Mouse (Mus musculus): Measurements from ENCODE around the gene Lhfpl4. TPM values are rescaled to one million over a fixed set of nuclear protein-coding genes. Genes with fewer than 3 reads are reported as not detected.

The Lhfpl4 gene
- polyA plus RNA-seq, 1 experiment = 0.09 TPM

DNA sequence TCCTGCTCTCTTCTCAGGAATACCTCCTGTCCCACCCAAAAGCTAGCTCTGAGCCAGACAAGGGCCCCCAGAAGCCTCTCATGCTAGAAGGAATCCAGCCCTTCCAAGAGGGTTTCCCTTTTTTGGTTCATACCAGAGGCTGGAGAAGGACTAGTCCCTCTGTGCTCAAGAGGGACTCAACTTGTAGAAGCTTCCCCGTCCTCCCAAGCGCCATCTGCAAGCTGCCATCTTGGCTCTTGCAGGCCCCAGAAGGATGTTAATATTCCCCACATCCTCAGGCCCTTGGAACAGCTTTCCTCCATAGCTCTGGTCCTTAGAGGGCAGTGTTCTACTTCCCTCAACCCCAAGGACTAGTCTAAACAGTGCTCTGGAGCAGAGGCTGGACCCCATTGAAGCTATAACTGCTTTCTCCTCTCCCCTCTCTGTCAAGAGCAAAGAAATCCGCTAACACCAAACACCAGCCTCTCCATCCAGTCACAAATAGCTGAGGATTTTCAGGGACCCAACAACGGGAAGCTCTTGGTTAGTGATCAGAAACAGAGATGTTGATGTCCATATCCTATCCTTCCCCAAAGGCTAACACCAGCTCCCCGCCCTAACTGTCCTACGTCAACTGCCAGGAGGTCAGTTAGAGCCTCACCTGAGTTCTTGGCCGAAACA is 26.7 kb downstream of the Lhfpl4 start:
- H3K4me1 ChIP-seq (ENCODE audit: control insufficient read depth, insufficient read depth, low read length) = no peaks in the 10 kb centered on the region
- WGBS = 89% methylated on average over 7 of the region's 7 CpGs
- no peaks in the 10 kb centered on the region for H3K27me3 ChIP-seq (replicated peaks; ENCODE audit: control insufficient read depth, insufficient read depth, low read length)
- no peak overlapping the region for H3K27ac ChIP-seq (ENCODE audit: insufficient read depth, low read depth, low read length)
- H3K36me3 ChIP-seq (ENCODE audit: control insufficient read depth, insufficient read depth, low read length) = no peaks in the 10 kb centered on the region
- TF ChIP-seq POLR2A (IDR thresholded peaks at IDR 0.05; ENCODE audit: low read depth, low read length) = no peak
- no peak for TF ChIP-seq CTCF (conservative IDR thresholded peaks at IDR 0.05; ENCODE audit: insufficient read depth, insufficient read length, low read depth, low read length)
- DNase-seq = no peak
- no peak overlapping the region for H3K4me3 ChIP-seq (ENCODE audit: insufficient read depth, low read depth, low read length)

GRCm38 (mm10) chr6:113166661-113167251 is 28.4 kb downstream of the Lhfpl4 start:
- no peak for TF ChIP-seq CTCF (conservative IDR thresholded peaks at IDR 0.05; ENCODE audit: insufficient read depth, insufficient read length, low read depth, low read length)
- no peak for TF ChIP-seq POLR2A (IDR thresholded peaks at IDR 0.05; ENCODE audit: low read depth, low read length)
- DNase-seq = peak; percentile 85
- Histone ChIP-seq H3K36me3 (ENCODE audit: control insufficient read depth, insufficient read depth, low read length) (no peaks in the 10 kb centered on the region), H3K4me3 (ENCODE audit: insufficient read depth, low read depth, low read length) (no peak overlapping the region), H3K4me1 (ENCODE audit: control insufficient read depth, insufficient read depth, low read length) (no peaks in the 10 kb centered on the region), H3K27me3 (replicated peaks; ENCODE audit: control insufficient read depth, insufficient read depth, low read length) (no peaks in the 10 kb centered on the region), H3K27ac (ENCODE audit: insufficient read depth, low read depth, low read length) (no peak overlapping the region)
- 40% methylated on average over 17 of the region's 17 CpGs for WGBS

DNA sequence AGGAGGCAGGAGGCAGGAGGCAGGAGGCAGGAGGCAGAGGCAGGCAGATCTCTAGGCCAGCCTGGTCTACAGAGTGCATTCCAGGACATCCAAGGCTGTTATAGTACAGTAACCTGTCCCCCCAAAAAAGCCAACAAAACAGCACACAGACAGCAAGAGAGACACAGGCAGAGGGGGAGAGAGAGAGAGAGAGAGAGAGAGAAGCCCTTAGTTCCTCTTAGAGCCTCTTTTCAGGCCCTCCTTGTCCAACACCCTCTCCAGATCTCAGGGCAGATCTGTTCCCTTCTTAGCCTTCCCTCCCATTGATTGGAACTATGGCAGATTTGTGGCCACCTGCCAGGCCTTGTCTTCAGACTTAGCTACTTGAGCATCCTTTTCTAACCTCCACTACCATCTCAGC is 31.7 kb downstream of the Lhfpl4 start:
- no peak overlapping the region for H3K27ac ChIP-seq (ENCODE audit: insufficient read depth, low read depth, low read length)
- H3K27me3 ChIP-seq (replicated peaks; ENCODE audit: control insufficient read depth, insufficient read depth, low read length) = no peaks in the 10 kb centered on the region
- H3K4me1 ChIP-seq (ENCODE audit: control insufficient read depth, insufficient read depth, low read length) = no peaks in the 10 kb centered on the region
- H3K36me3 ChIP-seq (ENCODE audit: control insufficient read depth, insufficient read depth, low read length) = no peaks in the 10 kb centered on the region
- DNase-seq = no peak
- TF ChIP-seq POLR2A (IDR thresholded peaks at IDR 0.05; ENCODE audit: low read depth, low read length) (no peak), CTCF (conservative IDR thresholded peaks at IDR 0.05; ENCODE audit: insufficient read depth, insufficient read length, low read depth, low read length) (no peak)
- no peak overlapping the region for H3K4me3 ChIP-seq (ENCODE audit: insufficient read depth, low read depth, low read length)

DNA sequence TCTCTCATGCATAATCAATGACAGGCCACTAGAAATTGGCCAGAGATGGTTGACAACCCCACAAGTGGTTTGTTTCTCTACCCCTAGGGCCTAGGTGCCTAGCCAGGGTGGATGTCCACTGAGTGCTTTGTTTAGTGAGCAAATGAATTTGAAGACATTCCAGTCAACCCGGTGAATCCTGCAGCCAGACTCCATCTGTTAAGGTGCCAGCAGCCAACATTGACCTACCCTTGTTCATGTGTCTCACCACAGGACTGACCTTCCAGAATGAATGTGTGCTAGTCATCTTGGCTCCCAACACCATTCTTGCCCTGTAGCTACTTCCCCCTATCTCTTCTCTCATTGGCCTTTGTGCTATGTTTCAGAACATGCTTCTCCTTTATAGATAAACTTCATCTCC is 33.2 kb downstream of the Lhfpl4 start:
- TF ChIP-seq CTCF (conservative IDR thresholded peaks at IDR 0.05; ENCODE audit: insufficient read depth, insufficient read length, low read depth, low read length) (no peak), POLR2A (IDR thresholded peaks at IDR 0.05; ENCODE audit: low read depth, low read length) (no peak)
- Histone ChIP-seq H3K4me1 (ENCODE audit: control insufficient read depth, insufficient read depth, low read length) (no peaks in the 10 kb centered on the region), H3K4me3 (ENCODE audit: insufficient read depth, low read depth, low read length) (no peak overlapping the region), H3K36me3 (ENCODE audit: control insufficient read depth, insufficient read depth, low read length) (no peaks in the 10 kb centered on the region), H3K27ac (ENCODE audit: insufficient read depth, low read depth, low read length) (no peak overlapping the region), H3K27me3 (replicated peaks; ENCODE audit: control insufficient read depth, insufficient read depth, low read length) (no peaks in the 10 kb centered on the region)
- WGBS = 94% methylated on average over 1 of the region's 1 CpGs
- DNase-seq = no peak

GRCm38 (mm10) chr6:113160106-113160505 is 35.1 kb downstream of the Lhfpl4 start:
- H3K27me3 ChIP-seq (replicated peaks; ENCODE audit: control insufficient read depth, insufficient read depth, low read length) = no peaks in the 10 kb centered on the region
- H3K4me3 ChIP-seq (ENCODE audit: insufficient read depth, low read depth, low read length) = no peak overlapping the region
- H3K27ac ChIP-seq (ENCODE audit: insufficient read depth, low read depth, low read length) = no peak overlapping the region
- TF ChIP-seq POLR2A (IDR thresholded peaks at IDR 0.05; ENCODE audit: low read depth, low read length) = no peak
- TF ChIP-seq CTCF (conservative IDR thresholded peaks at IDR 0.05; ENCODE audit: insufficient read depth, insufficient read length, low read depth, low read length) = no peak
- WGBS = 93% methylated on average over 10 of the region's 10 CpGs
- H3K4me1 ChIP-seq (ENCODE audit: control insufficient read depth, insufficient read depth, low read length) = no peaks in the 10 kb centered on the region
- no peak for DNase-seq
- no peaks in the 10 kb centered on the region; the same call in 1 of the 2 replicates for H3K36me3 ChIP-seq (ENCODE audit: control insufficient read depth, insufficient read depth, low read length)

GRCm38 (mm10) chr6:113156064-113156463 is 39.1 kb downstream of the Lhfpl4 start:
- no peak for DNase-seq
- 92% methylated on average over 4 of the region's 4 CpGs for WGBS
- Histone ChIP-seq H3K27me3 (replicated peaks; ENCODE audit: control insufficient read depth, insufficient read depth, low read length) (no peaks in the 10 kb centered on the region), H3K4me1 (ENCODE audit: control insufficient read depth, insufficient read depth, low read length) (no peaks in the 10 kb centered on the region), H3K27ac (ENCODE audit: insufficient read depth, low read depth, low read length) (no peak overlapping the region), H3K4me3 (ENCODE audit: insufficient read depth, low read depth, low read length) (no peak overlapping the region), H3K36me3 (ENCODE audit: control insufficient read depth, insufficient read depth, low read length) (no peaks in the 10 kb centered on the region; the same call in none of the 2 replicates)
- no peak for TF ChIP-seq CTCF (conservative IDR thresholded peaks at IDR 0.05; ENCODE audit: insufficient read depth, insufficient read length, low read depth, low read length)
- no peak for TF ChIP-seq POLR2A (IDR thresholded peaks at IDR 0.05; ENCODE audit: low read depth, low read length)

DNA sequence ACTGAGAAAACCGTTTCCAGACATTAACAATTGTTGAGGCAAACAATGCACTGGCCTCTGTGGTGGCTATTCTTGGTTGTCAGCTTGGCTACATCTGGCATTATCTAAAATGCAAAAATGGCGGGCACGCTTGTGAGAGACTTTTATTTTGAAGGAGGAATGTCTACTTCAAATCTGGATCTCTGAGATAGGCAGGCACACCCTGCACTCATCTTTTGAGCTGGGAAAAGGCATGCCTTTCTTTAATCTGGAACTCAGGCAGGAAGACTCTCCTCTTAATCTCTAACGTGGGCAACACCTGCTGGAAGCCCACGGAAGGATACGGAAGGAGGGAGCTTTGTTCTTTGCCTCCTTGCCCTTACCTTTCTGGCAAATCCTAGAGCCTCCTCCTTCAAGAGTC is 40.3 kb downstream of the Lhfpl4 start:
- WGBS = 83% methylated on average over 6 of the region's 6 CpGs
- H3K36me3 ChIP-seq (ENCODE audit: control insufficient read depth, insufficient read depth, low read length) = peaks cover 2% of the 10 kb centered on the region
- TF ChIP-seq CTCF (conservative IDR thresholded peaks at IDR 0.05; ENCODE audit: insufficient read depth, insufficient read length, low read depth, low read length) (no peak), POLR2A (IDR thresholded peaks at IDR 0.05; ENCODE audit: low read depth, low read length) (no peak)
- no peaks in the 10 kb centered on the region for H3K4me1 ChIP-seq (ENCODE audit: control insufficient read depth, insufficient read depth, low read length)
- H3K27me3 ChIP-seq (replicated peaks; ENCODE audit: control insufficient read depth, insufficient read depth, low read length) = no peaks in the 10 kb centered on the region
- DNase-seq = no peak
- H3K4me3 ChIP-seq (ENCODE audit: insufficient read depth, low read depth, low read length) = no peak overlapping the region
- H3K27ac ChIP-seq (ENCODE audit: insufficient read depth, low read depth, low read length) = no peak overlapping the region
